Mouse (Mus musculus) embryo, embryonic 9.5 days (tissue): ENCODE results near the gene Slc46a1.

Source experiments
- DNase-seq: peaks from one replicate; pipeline ENCODE4 v3.0.0-alpha.2; 2017; ENCODE audit errors: extremely low spot score

Slc46a1 gene

DNA sequence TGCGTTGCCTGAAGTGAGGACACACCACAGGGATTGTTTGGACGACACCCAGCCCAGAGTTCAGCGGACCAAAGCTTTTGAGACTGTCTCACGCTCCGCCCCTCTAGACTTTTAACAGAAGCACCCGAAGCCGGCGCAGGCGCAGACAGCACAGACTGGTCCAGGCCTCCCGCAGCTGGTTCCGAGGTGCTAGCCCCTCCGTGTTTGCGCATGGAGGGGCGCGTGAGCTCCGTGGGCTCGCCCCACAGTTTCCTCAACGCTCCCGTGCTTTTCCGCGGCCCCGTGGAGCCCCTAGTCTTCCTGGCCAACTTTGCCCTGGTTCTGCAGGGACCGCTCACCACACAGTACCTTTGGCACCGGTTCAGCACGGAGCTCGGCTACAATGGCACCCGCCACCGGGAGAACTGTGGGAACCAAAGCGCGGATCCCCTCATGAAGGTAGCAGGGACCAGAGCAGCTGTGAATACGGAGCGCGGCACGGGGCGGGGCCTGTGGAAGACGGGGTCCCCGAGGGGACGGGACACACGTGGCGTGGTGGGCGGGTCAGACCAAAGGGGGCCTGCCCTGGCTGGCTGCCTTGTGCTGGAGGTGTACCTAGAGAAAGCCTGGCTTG is at the start of gene Slc46a1:
TSS of gene Slc46a1 (plus strand) at position 130 of the 613 bp plus-strand sequence.
- peak; percentile 85 for DNase-seq

GRCm38 (mm10) chr11:78416854-78417253 is 48.6 kb upstream of the Slc46a1 start:
- DNase-seq, result no peak

GRCm38 (mm10) chr11:78420263-78420889 is 45.1 kb upstream of the Slc46a1 start:
- DNase-seq, result no peak

DNA sequence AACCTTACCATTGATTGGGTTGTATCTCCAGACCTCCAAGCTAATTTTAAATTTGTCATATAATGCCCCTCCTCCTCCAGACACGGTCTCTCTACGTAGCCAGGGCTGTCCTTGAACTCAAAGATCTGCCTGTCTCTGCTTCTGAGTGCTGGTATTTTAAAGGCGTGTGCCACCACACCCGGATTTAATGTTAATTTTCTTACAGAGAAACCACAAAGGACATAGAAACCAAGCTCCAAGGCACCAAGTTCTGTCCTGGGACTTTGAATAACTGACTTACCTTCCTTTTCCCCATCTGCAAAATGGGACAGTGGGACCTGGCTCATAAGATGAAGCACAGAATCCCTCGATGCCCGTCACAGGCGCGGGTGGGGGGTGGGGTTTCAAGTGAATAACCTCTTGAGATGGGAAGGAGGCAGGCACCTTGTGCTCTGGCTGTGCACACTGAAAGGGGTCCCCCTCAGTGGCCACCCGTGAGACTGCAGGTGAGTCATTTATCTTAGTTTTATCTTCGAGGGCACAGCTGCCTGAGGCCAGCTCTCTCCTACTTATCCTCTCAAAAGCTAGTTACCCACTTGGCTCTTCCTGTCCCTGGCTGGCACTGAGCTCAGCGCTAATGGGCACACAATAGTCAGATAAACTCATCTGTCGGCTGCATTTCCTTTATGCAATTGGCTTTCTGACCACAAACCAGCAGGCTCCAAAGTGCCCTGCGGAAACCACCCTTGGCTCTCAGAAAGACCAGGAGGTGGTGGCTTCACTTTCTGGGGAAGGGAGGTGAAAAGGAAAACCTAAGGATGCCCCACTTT is 44.1 kb upstream of the Slc46a1 start:
- no peak for DNase-seq

DNA sequence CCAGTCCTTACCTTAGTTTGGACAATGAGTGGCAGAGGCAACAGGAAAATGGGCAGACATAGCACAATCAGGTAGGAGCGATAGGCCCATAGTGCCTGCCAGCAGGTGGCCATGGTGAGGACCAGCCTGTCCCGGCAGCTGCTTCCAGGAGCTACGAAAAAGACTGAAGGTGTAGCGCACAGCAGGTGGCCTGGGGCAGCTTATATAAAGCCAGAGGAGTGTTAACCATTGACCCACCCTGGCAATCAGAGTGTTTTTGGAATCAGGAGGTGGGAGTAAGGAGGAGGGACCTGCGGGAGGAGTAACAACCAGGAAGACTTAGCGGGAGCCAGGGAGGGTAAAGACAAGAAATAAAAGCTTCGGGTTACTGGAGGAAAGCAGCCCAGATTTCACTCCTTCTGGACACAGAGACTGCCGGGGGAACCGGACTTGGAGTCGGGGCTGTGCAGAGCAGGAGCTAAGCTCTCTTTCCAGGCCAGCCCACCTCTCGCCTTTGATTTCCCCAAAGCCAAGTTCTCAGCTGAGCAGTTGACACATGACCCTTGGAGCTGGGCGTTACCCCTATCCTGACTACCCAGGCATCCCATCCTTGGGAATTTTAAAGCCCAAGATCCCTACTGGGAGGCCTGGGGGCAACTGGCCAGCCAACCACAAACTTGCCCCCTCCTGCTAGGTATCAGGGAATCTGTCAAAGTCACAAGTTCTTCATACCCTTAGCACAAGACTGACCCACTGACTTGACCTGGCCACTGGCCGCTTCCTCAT is 43.3 kb upstream of the Slc46a1 start, which contains the start of gene Slc13a2:
TSS of gene Slc13a2 (minus strand) at position 163 of the 765 bp plus-strand sequence.
- no peak for DNase-seq

DNA sequence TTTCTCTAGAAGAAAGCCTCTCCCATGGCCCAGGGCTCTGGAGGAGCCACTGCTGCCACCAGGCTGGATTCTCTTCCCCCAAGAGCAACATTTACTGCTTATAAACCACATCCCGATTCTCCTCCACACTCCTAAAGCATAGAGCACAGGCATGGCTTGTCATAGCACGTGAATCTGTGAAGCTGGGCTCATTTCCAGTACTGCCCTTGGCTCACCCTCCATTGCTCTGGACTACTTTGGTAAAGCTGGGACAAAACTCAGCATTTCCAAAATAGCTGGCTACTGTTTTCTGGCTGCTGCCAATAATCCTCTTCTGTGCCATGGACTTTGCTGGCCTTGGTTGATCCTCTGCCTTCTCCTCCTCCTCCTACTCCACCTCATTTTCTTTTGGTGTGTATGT is 41.1 kb upstream of the Slc46a1 start:
- no peak for DNase-seq

DNA sequence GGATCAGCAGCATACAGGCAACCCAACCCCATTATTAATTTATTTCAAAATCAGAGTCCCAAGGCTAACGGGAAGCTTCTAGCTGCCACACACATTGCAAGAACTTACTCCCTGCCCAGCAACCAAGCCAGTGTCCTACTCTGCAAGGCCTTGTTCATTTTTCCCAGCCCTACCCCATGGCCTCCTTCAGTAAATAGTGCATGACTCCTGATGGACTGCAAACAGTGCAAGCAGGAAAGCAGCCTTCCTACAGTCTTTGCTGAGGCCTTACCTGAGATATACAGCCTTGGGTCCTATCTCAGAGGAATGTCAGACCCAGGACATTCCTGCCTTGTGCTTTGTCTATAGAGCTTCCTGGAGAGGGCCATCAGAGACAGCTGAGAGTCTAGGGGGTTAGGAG is 39.9 kb upstream of the Slc46a1 start:
- no peak for DNase-seq

DNA sequence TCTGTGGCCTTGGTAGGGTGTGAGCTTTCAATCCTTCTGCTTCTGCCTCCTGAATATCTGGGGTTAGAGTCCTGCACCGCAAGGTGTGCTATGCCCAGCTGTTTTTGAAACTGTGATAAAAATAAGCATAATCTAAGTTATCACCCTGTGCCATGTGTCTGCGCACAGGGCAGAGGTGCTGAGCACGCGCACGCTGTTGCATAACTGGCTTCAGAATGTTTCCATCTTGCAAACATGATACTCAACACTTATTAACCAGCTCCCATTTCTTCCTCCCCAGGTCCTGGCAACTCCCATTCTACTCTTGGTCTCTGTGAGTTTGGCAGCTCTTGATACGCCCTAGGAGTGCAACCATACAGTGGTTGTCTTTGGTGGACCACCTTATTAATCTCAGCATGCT is 37.8 kb upstream of the Slc46a1 start:
- DNase-seq, result no peak

DNA sequence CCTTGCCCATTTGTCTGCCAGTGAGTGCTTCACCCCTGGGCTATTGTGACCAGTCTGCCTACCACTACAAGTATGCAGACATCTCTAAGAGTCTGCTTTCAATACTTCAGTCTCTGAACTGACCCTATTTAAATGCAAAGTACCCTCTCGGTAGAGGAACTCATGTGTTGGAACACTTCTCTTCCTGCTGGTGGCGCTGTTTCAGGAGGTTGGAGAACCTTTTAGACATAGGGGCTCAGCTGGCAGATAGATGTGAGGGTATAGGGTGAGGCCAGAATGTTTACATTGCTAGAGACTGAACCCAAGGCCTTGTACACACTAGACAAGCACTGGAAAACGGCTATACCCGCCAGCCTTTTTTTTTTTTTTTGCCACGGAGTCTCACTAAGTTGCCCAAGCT is 37.2 kb upstream of the Slc46a1 start:
- DNase-seq, result no peak

DNA sequence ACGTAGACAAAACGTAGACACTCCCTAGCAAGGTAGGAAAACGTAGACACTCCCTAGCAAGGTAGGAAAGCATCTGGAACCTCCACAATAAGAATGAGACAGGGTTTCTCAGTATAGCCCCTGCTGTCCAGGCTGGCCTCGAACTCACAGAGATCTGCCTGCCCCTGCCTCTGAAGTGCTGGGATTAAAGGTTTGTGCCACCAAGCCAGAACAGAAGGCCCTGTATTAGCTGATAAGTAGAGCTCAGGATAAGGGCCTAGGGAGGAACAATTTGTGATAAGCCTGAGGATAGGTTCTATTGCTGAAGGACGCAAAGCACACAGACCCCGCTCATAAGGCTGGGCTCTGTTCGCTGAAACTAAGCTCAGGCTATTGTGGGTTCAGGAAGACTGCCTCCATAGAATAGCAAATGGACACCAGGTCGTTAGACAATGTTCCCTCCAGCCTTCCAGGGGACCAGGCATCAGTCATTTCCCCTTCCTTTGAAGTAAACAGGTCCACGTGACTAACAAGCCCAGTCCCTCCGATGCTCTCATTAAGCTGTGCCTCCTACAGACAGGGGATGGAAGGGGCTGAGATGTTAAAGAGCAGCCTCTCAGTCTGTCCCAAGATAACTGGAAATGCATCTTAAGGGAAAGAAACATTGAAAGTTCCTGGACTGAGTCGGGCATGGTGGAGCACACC is 35.2 kb upstream of the Slc46a1 start:
- no peak for DNase-seq

DNA sequence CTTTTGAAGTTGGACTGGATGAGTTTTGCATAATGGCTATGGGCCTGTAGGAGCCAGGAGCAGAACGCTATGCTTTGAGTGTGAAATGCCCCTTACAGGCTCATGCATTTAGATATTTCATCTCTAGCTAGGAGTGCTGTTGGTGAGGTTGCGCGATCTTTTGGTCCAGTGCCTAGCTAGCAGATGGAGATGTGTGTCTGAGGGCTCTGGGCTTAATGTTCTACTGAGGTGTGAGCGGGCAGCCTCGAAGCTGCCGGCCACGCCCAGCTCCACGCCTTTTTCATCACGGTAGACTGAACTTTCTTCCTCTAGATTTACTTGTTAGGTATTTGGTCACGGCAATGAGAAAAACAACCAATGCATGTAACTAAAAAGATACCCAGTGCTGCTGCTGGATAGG is 34.3 kb upstream of the Slc46a1 start:
- no peak for DNase-seq

DNA sequence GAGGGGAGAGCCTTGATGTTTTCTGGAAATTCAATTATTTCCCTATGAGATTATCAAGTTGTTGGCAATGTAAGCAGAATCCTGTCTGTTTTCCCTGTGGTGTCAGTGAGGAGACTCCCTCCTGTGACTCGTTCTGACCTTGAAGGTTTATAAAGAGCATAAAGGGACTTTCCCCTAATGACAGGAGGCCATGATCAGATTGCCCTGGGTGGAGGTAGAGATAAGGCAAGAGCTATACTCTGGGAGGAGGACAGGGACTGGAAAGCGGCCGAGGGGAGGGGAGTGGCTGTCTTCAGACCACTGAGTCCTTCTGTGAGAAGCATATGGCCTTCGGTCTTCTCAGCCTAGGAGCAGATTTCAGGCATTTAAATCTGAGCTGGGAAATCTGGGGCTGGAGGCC is 31.4 kb upstream of the Slc46a1 start:
- no peak for DNase-seq

- peak; percentile 82 for DNase-seq
Observed at GRCm38 (mm10) chr11:78435776-78436349, 29.6 kb upstream of the Slc46a1 start.

DNA sequence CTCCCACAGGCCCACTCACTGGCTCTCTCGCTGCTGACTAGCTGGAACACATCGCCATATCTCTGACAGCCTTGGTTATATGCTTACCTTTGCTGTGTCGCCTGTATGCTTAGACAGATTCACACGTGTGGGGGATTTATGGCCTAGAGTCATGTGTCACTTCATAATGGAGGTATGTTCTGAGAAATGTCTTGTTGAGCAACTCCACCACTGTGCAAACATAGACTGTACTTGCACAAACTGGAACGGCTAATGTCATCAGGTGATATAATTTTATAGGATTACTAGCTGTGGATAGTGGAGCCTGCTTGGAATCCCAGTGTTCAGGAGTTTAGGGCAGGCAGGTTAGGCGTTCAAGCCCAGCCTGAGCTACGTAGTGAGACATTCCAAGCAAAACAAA is 28.3 kb upstream of the Slc46a1 start:
- DNase-seq, result no peak

- DNase-seq, result no peak
Observed at GRCm38 (mm10) chr11:78438399-78438930, 27.0 kb upstream of the Slc46a1 start.

- DNase-seq, result no peak
Observed at GRCm38 (mm10) chr11:78443115-78443514, 22.4 kb upstream of the Slc46a1 start.

DNA sequence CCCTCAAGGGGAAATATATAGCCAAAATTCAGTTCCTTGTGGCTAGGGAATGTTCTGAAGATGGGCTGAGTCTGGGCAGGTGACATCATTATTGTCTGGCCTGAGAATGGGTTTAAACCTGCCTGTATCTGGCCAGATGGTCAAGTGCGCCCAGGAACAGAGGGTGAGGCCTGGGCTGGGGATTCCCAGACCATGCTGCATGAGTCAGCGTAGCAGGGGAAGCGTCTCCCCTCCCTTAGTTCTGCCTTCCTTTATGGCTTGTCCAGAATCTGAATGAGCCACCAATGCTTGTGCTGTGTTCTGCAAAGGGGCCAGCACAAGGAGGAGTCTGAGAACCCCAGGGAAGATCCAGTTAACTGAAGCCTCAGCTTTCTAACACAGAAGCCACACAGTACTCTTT is 18.3 kb upstream of the Slc46a1 start:
- no peak for DNase-seq

DNA sequence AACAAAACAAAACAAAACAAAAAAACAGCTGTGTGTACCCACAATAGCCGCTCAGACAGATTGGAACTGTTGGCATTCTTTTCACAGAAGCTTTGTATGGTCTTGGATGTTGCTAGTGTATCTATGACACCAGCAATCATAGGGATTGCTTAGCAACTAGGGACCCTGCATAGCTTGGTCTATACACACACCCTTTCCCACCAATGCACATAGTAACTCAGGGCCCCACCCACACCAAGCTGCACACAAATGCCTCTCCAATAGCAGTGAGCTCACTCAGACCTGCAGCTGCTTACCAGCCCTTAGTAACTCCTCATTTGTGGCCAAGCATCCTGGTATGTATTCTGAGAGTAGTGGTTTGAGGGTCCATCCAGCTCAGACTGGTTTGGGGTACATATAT is 17.3 kb upstream of the Slc46a1 start:
- no peak for DNase-seq

- DNase-seq, result no peak
Observed at GRCm38 (mm10) chr11:78450337-78450736, 15.2 kb upstream of the Slc46a1 start.

GRCm38 (mm10) chr11:78453675-78454074 is 11.8 kb upstream of the Slc46a1 start:
- peak; percentile 55 for DNase-seq

DNA sequence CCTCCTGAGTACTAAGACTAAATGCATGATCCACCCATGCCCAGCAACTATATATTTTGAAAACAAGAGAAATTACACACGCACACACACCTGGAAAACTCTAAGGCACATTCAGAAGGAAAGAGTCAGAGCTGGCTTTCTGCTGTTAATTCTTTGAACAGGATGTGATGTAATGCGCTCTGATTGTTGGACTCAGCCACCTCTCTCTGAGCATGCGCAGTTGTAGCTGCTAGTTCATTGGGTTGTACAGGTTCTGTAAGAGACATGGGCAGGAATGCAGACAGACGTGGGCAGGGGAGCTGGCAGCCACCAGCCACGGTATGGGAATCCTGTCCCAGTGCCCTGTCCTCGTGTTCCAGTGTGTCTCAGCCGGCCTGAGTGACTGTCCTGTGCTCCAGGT is 11.2 kb upstream of the Slc46a1 start:
- no peak for DNase-seq
